Mouse (Mus musculus) adrenal gland, adult 18-20 months (tissue): ENCODE results near the gene Slc28a2. TPM values are rescaled to one million over a fixed set of nuclear protein-coding genes. Genes with fewer than 3 reads are reported as not detected.
"Not testable (repeated sequence)": the region's sequence is repeated elsewhere in the genome, so short reads cannot be mapped to it uniquely, and the experiment has no call there.

ENCODE experiments used
- DNase-seq, 2 experiments: peaks; one replicate each; pipeline ENCODE4 v3.0.0; 2021 to 2022; ENCODE audit warnings: low spot score in 2 of 2
- total RNA-seq, 2 experiments: library from RNA; stranded (reverse); gene quantifications; 1 replicate in 1 of 2; 2 replicates in 1 of 2; pipeline ENCODE4 v1.2.3; 2021

Gene Slc28a2
- total RNA-seq, 2 experiments from 2014 or later: 1.2 to 7.1 TPM

DNA sequence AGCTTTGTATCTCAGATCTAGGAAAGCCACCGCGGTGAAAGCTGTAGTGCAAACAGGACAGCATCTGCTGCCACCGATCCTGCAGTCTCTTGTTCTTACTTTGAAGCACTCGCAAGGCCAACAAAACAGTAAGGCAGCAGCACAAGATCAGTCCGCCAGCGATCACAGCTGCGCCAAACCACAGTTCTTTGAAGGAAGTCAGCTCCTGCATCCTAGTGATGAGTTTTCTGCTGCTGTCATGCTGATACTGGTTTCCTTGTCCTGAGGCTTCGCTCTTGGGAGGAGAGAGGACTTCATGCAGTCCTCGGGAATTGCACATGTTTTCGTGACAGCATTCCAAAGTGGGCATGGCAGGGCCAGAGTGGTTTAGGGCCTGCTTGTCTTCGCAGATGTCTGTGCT, 40.6 kb downstream of the Slc28a2 start:
- DNase-seq: no peak

DNA sequence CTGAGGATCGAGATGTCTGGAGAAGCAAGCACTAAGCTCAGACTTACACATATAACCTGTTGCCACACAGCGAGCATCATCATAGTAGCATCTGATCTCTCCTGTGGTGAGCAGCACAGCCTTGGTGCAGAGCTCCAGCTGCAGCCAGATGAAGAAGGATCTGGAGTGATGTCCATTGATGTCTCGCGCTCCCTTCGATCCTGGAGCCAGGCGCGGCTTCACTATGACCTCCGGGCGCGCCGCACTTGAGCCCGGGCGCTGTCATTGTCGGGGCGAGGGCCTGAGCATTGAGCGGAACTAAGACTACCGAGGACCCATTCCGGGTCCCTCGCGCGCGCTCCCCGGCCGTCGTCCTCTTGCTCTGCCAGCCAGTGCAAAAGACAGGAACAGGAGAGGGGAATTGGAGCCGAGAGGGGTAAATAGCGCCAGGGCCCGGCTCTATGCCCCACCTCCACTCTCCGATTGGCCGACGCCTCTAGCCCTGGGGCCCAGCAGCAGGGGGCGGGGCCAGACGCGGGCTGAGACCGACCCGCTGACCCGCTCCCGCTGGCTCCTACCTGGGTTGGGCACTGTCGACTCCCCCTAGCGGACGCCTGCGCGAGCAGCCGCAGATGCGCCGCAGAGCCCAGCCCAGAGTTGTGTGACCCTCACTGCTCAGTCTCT, 41.2 kb downstream of the Slc28a2 start:
- peak; percentile 92 to 95 for DNase-seq

DNA sequence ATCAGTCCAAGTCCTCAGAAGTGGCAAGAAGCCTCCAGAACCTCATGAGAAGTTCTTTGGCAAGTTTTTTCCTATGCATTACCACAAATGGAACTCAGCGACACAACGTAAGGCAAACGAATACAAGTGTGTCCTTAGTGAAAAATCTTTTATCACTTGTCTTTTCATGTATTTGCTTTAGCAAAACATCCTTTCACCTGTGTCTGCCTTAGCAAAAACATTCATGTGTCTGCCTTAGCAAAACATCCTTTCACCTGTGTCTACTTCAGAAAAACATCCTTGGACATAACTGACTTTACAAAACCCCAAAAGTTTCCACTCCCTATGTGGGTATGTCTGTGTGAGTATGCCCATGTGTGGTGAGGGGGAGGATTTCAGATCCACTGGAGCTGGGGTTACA, 42.9 kb downstream of the Slc28a2 start:
- no peak for DNase-seq

DNA sequence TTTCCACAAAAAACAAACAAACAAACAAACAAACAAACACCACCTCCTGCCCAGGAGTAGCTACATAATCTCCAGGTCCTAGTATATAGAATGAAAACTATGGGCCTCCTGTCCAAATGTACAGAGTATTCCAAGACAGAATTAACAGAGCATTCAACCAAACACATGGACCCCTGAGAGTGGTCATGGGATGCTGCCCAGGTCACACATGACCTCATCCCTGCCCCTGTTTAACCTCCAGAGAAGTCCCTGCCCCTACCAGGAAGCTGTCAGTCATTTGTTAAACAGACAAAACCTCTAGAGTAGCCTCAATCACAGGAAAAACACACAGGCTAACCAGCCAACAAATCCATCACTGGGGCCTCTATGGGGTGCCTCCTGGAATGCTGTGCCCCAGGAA, 50.3 kb downstream of the Slc28a2 start:
- no peak for DNase-seq

DNA sequence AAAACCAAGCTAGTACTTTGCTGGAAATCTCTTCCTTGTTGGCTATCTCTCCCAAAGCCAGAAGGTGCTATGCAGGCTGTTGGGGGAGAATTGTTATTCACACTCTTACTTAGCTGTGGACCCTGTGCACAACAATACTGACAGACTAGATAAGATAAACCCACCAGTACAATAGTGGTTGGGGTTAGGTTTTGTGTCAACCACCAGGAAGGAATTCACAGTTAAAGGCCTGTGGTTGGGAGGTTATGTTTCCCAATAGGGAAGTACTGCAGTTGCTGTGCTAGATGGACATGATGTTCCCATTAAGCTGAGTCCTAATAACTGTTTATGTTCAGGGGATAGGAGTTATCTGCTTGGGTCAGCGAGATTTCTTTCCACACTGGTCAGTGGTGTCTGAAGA, 57.5 kb downstream of the Slc28a2 start:
- DNase-seq: not testable (repeated sequence)

- DNase-seq: no peak
These were observed 58.4 kb downstream of the Slc28a2 start, which contains the start of gene Gm14085 for GRCm38 (mm10) chr2:122484641-122485040. Gene Gm14085 (plus strand): TSS chr2:122484941.

- DNase-seq: not testable (repeated sequence)
These were observed 59.4 kb downstream of the Slc28a2 start for GRCm38 (mm10) chr2:122485654-122486053.

DNA sequence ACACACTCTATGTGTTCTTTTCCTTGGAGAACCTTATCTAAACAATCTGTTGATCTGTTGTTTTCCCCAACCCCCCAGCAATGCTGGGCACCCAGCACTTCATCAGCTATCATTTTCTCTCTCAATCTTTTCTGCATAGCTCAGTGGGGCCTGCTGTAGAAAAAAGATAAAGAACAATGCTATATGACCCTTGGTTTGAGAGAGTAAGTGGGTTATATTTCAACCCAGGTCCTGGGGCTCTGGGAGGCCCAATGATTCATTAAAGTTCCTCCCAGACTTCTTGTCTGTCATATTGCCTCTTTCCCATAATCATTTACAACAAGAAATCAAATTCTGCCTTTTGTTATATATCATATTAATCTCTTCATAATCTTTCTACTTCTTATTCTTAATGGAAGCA, 59.8 kb downstream of the Slc28a2 start:
- DNase-seq: not testable (repeated sequence)

- DNase-seq: no peak
These were observed 60.4 kb downstream of the Slc28a2 start for GRCm38 (mm10) chr2:122486674-122487073.

Other genes starting within 250 kb of the Slc28a2 start
- not detected for gene Patl2, start 240.3 kb upstream of the Slc28a2 start, total RNA-seq
- not detected for gene Terb2, start 240.2 kb upstream of the Slc28a2 start, total RNA-seq
- 10 to 100 TPM; 68.2 to 83.0 TPM for gene Sord, start 191.7 kb upstream of the Slc28a2 start, total RNA-seq
- gene Duox2, start 128.0 kb upstream of the Slc28a2 start, total RNA-seq: under 1 TPM in 1 of 2 experiments, not detected in 1; 0.13 TPM
- not detected for gene Duoxa2, start 127.6 kb upstream of the Slc28a2 start, total RNA-seq
- not detected for gene Duoxa1, start 112.7 kb upstream of the Slc28a2 start, total RNA-seq
- under 1 TPM in 1 of 2 experiments, not detected in 1; 0.07 TPM for gene Duox1, start 110.8 kb upstream of the Slc28a2 start, total RNA-seq
- 10 to 100 TPM in 1 of 2 experiments, 1 to 10 TPM in 1; 6.4 to 10.4 TPM for gene Shf, start 57.3 kb upstream of the Slc28a2 start, total RNA-seq
- gene Gm14085, start 58.5 kb downstream of the Slc28a2 start, total RNA-seq: under 1 TPM in 1 of 2 experiments, not detected in 1; 0.19 TPM
- gene Gatm, start 184.8 kb downstream of the Slc28a2 start, total RNA-seq: 1 to 10 TPM; 5.5 to 6.1 TPM
- gene AA467197, start 210.5 kb downstream of the Slc28a2 start, total RNA-seq: 1 to 10 TPM; 1.2 to 3.2 TPM